Mouse (Mus musculus) bone marrow, adult 2 months (tissue): ENCODE results near the gene Cgas.

ENCODE experiments used
- CTCF ChIP-seq: fragments of 200-500 bp; IDR thresholded peaks from 2 replicates; pipeline ENCODE4 v1.5.1; 2011; ENCODE audit warnings: low read length, control low read depth; ENCODE audit not compliant: control insufficient read depth, insufficient read depth
- POLR2A ChIP-seq: fragments of 200-500 bp; IDR thresholded peaks from 2 replicates; pipeline ENCODE4 v1.6.1; 2011; ENCODE audit warnings: low read depth, mild to moderate bottlenecking, control low read depth, low read length, borderline replicate concordance; ENCODE audit not compliant: control insufficient read depth

DNA sequence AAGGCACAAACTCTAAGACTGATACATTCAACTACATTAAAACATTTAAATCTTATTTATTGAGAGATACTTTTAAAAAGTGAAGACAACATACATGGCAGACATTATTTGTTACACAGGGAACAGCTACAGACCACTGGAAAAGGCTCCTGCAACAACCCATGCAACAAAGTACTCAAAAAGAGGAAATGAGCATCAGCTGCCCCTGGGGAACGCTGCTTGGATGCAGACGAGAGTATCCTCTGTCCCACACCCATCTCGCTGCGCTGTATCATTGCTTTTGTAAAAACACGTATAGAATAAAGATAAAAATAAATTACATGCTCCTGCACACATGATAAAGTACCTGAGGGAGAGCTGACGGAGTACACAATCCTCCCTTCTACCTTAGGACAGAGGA, 12.6 kb downstream of the Cgas start:
- no peak for TF ChIP-seq POLR2A
- TF ChIP-seq CTCF = no peak
